Mouse (Mus musculus): ENCODE results near the gene Hpgd.
"Not testable (repeated sequence)": the region's sequence is repeated elsewhere in the genome, so short reads cannot be mapped to it uniquely, and the experiment has no call there.

The Hpgd gene

GRCm38 (mm10) chr8:56294373-56294877, at the start of gene Hpgd:
Gene Hpgd, plus strand, starts transcription at chr8:56294585.
- DNase-seq (ENCODE audit: low spot score in 2 of 2) = peak; percentile 12 to 27

- not testable (repeated sequence) for DNase-seq (ENCODE audit: low spot score in 2 of 2)
These were observed 42.7 kb upstream of the Hpgd start for GRCm38 (mm10) chr8:56251728-56252127.

GRCm38 (mm10) chr8:56252314-56252713, 42.1 kb upstream of the Hpgd start:
- no peak for DNase-seq (ENCODE audit: low spot score in 2 of 2)

- DNase-seq (ENCODE audit: low spot score in 2 of 2) = no peak
These were observed 33.2 kb upstream of the Hpgd start for GRCm38 (mm10) chr8:56261190-56261589.

GRCm38 (mm10) chr8:56269687-56270663, 24.4 kb upstream of the Hpgd start:
- no peak for DNase-seq (ENCODE audit: low spot score in 2 of 2)

GRCm38 (mm10) chr8:56272934-56273333, 21.5 kb upstream of the Hpgd start:
- no peak for DNase-seq (ENCODE audit: low spot score in 2 of 2)

GRCm38 (mm10) chr8:56275316-56275715, 19.1 kb upstream of the Hpgd start:
- DNase-seq (ENCODE audit: low spot score in 2 of 2) = no peak

GRCm38 (mm10) chr8:56277810-56278528, 16.4 kb upstream of the Hpgd start:
- no peak for DNase-seq (ENCODE audit: low spot score in 2 of 2)

- no peak for DNase-seq (ENCODE audit: low spot score in 2 of 2)
These were observed 15.8 kb upstream of the Hpgd start for GRCm38 (mm10) chr8:56278545-56279063.

GRCm38 (mm10) chr8:56283936-56284335, 10.4 kb upstream of the Hpgd start:
- DNase-seq (ENCODE audit: low spot score in 2 of 2) = no peak

GRCm38 (mm10) chr8:56284957-56285356, 9.4 kb upstream of the Hpgd start:
- DNase-seq (ENCODE audit: low spot score in 2 of 2) = no peak

GRCm38 (mm10) chr8:56286717-56287116, 7.7 kb upstream of the Hpgd start:
- DNase-seq (ENCODE audit: low spot score in 2 of 2) = no peak

- no peak for DNase-seq (ENCODE audit: low spot score in 2 of 2)
These were observed 6.9 kb upstream of the Hpgd start for GRCm38 (mm10) chr8:56287370-56288072.

GRCm38 (mm10) chr8:56292318-56292717, 2.1 kb upstream of the Hpgd start:
- no peak for DNase-seq (ENCODE audit: low spot score in 2 of 2)

GRCm38 (mm10) chr8:56293480-56293879, 905 bp upstream of the Hpgd start:
- DNase-seq (ENCODE audit: low spot score in 2 of 2) = no peak

- DNase-seq (ENCODE audit: low spot score in 2 of 2) = no peak
These were observed 636 bp downstream of the Hpgd start for GRCm38 (mm10) chr8:56294886-56295555.

GRCm38 (mm10) chr8:56299421-56299820, 5.0 kb downstream of the Hpgd start:
- DNase-seq (ENCODE audit: low spot score in 2 of 2) = no peak

GRCm38 (mm10) chr8:56301303-56301702, 6.9 kb downstream of the Hpgd start:
- not testable (repeated sequence) for DNase-seq (ENCODE audit: low spot score in 2 of 2)

GRCm38 (mm10) chr8:56304595-56304994, 10.2 kb downstream of the Hpgd start:
- no peak for DNase-seq (ENCODE audit: low spot score in 2 of 2)

GRCm38 (mm10) chr8:56313622-56314021, 19.2 kb downstream of the Hpgd start:
- no peak for DNase-seq (ENCODE audit: low spot score in 2 of 2)

GRCm38 (mm10) chr8:56315189-56315588, 20.8 kb downstream of the Hpgd start:
- no peak for DNase-seq (ENCODE audit: low spot score in 2 of 2)

Data from frontal cortex, postnatal 36 days (tissue).